Comparison of ENCODE assay signal across 13 mouse cellular contexts in genomic region chr15:18844807-18845206, GRCm38 (mm10). TPM values are rescaled to one million over a fixed set of nuclear protein-coding genes. Genes with fewer than 3 reads are reported as not detected.
A peak's percentile ranks its signal among the peaks of the same experiment; 100 is the strongest.
DNase-seq lines count a peak whose midpoint lies in the region; ATAC-seq lines count a peak whose summit lies in the region.
"Had no signal": no experiment of that assay in that cellular context is flagged by ENCODE, and none has a peak within 500 bp of the region (broad histone marks: within the 10 kb centered on the region; RNA-seq: fewer than 3 reads in every experiment).

No protein-coding gene starts in this region.

- peak; percentile 44 for DNase-seq in cerebellum, adult 9-10 months
- no peak for DNase-seq in cerebellum, adult 11 months
- DNase-seq in hindbrain, embryonic 14.5 days (ENCODE audit: low spot score) = no peak
- DNase-seq in hindbrain, embryonic 11.5 days (ENCODE audit: low spot score) = no peak
- peak; percentile 61 to 75 for DNase-seq in cerebellum, postnatal 14 days
- DNase-seq in gastrocnemius, postnatal 4 days (ENCODE audit: low spot score in 2 of 2) = no peak
- DNase-seq: adrenal gland, adult 8-10 months; layer of hippocampus, adult 9-11 months had no signal

- WGBS in hindbrain, embryonic 14.5 days = 38% methylated on average over 5 of the region's 5 CpGs
- WGBS in hindbrain, embryonic 11.5 days = 60% methylated on average over 5 of the region's 5 CpGs
- WGBS in midbrain, embryonic 15.5 days = 46% methylated on average over 5 of the region's 5 CpGs

- H3K36me3 ChIP-seq in hindbrain, embryonic 14.5 days (replicated peaks; ENCODE audit: control insufficient read depth, insufficient read depth) = no peaks in the 10 kb centered on the region
- H3K36me3 ChIP-seq in hindbrain, embryonic 11.5 days (ENCODE audit: control insufficient read depth, insufficient read depth, low read length) = no peaks in the 10 kb centered on the region
- no peaks in the 10 kb centered on the region for H3K36me3 ChIP-seq in midbrain, embryonic 15.5 days (replicated peaks)
- H3K36me3 ChIP-seq: embryonic facial prominence, embryonic 10.5 days; liver, embryonic 15.5 days; stomach, embryonic 15.5 days had no signal

- 0 out of 2 replicates have a peak overlapping the region, but pooled peaks have one; percentile 8 for H3K4me2 ChIP-seq in hindbrain, embryonic 14.5 days (replicated peaks)
- no peak overlapping the region for H3K4me2 ChIP-seq in hindbrain, embryonic 11.5 days (replicated peaks; ENCODE audit: low read depth, low read length)
- peak overlapping the region; percentile 25 for H3K4me2 ChIP-seq in midbrain, embryonic 15.5 days
- H3K4me2 ChIP-seq: liver, embryonic 15.5 days; stomach, embryonic 15.5 days had no signal

- H3K27me3 ChIP-seq in hindbrain, embryonic 14.5 days (ENCODE audit: control insufficient read depth, insufficient read depth, low read length) = no peaks in the 10 kb centered on the region
- H3K27me3 ChIP-seq in hindbrain, embryonic 11.5 days (ENCODE audit: control insufficient read depth, insufficient read depth, low read length) = no peaks in the 10 kb centered on the region
- no peaks in the 10 kb centered on the region for H3K27me3 ChIP-seq in midbrain, embryonic 15.5 days (replicated peaks)
- H3K27me3 ChIP-seq: liver, embryonic 15.5 days; stomach, embryonic 15.5 days had no signal

- H3K4me1 ChIP-seq in hindbrain, embryonic 14.5 days (replicated peaks; ENCODE audit: control insufficient read depth, insufficient read depth, low read length) = 0 out of 2 replicates have a peak, but pooled peaks cover 5% of the 10 kb centered on the region
- no peaks in the 10 kb centered on the region for H3K4me1 ChIP-seq in hindbrain, embryonic 11.5 days (replicated peaks; ENCODE audit: control insufficient read depth, insufficient read depth, low read length)
- H3K4me1 ChIP-seq in midbrain, embryonic 15.5 days = 0 out of 2 replicates have a peak, but pooled peaks cover 4% of the 10 kb centered on the region
- H3K4me1 ChIP-seq: embryonic facial prominence, embryonic 10.5 days; liver, embryonic 15.5 days; stomach, embryonic 15.5 days had no signal

- no peak overlapping the region for H3K4me3 ChIP-seq in hindbrain, embryonic 14.5 days (replicated peaks; ENCODE audit: low read length)
- H3K4me3 ChIP-seq in hindbrain, embryonic 11.5 days (ENCODE audit: low read depth, low read length) = no peak overlapping the region
- no peak overlapping the region for H3K4me3 ChIP-seq in midbrain, embryonic 15.5 days
- H3K4me3 ChIP-seq: embryonic facial prominence, embryonic 10.5 days; liver, embryonic 15.5 days; stomach, embryonic 15.5 days had no signal

- H3K27ac ChIP-seq in hindbrain, embryonic 14.5 days = peak overlapping the region; percentile 52; the same call in 1 of the 2 replicates
- H3K27ac ChIP-seq in hindbrain, embryonic 11.5 days (ENCODE audit: low read depth, low read length) = no peak overlapping the region
- H3K27ac ChIP-seq in midbrain, embryonic 15.5 days = peak overlapping the region; percentile 55
- H3K27ac ChIP-seq: embryonic facial prominence, embryonic 10.5 days; liver, embryonic 15.5 days; stomach, embryonic 15.5 days had no signal

- H3K9me3 ChIP-seq in hindbrain, embryonic 14.5 days (ENCODE audit: control insufficient read depth, low read length) = peaks cover 5% of the 10 kb centered on the region; the same call in 1 of the 2 replicates
- H3K9me3 ChIP-seq in hindbrain, embryonic 11.5 days (ENCODE audit: control insufficient read depth, low read length) = no peaks in the 10 kb centered on the region
- H3K9me3 ChIP-seq in midbrain, embryonic 15.5 days = no peaks in the 10 kb centered on the region
- H3K9me3 ChIP-seq: embryonic facial prominence, embryonic 10.5 days; liver, embryonic 15.5 days; stomach, embryonic 15.5 days had no signal

- H3K9ac ChIP-seq in hindbrain, embryonic 14.5 days = no peak overlapping the region; the same call in 1 of the 2 replicates
- no peak overlapping the region for H3K9ac ChIP-seq in hindbrain, embryonic 11.5 days (ENCODE audit: low read depth, low read length)
- no peak overlapping the region for H3K9ac ChIP-seq in midbrain, embryonic 15.5 days
- H3K9ac ChIP-seq: liver, embryonic 15.5 days; stomach, embryonic 15.5 days had no signal

- peak; percentile 24; the same call in 1 of the 2 replicates for ATAC-seq in hindbrain, embryonic 14.5 days (ENCODE audit: low FRiP score)
- ATAC-seq in hindbrain, embryonic 11.5 days (ENCODE audit: low FRiP score) = no peak
- ATAC-seq in midbrain, embryonic 15.5 days (replicated peaks) = 0 out of 2 replicates have a peak, but pooled peaks have one; percentile 24
- ATAC-seq in granulocyte monocyte progenitor cell, adult 5-6 weeks (replicated peaks; ENCODE audit: poor library complexity, severe bottlenecking) = no peak

RNA-seq across cellular contexts. Expression of gene Cdh10, which starts 26.1 kb away (rescaled TPM):
- polyA plus RNA-seq in hindbrain, embryonic 14.5 days (2014; fragmentation: Nextera tagmentation; extraction: Ambion mirVana) = 31.2 and 35.2 TPM in 2 replicates
- polyA plus RNA-seq in hindbrain, embryonic 11.5 days (2014; fragmentation: Nextera tagmentation; extraction: Ambion mirVana) = 5.5 and 6.0 TPM in 2 replicates
- polyA plus RNA-seq in midbrain, embryonic 15.5 days (2015; fragmentation: Nextera tagmentation; extraction: Ambion mirVana) = 21.5 and 23.8 TPM in 2 replicates
- total RNA-seq in granulocyte monocyte progenitor cell, adult 5-6 weeks (2014; fragmentation: Nextera tagmentation) = not detected in 2 replicates
- total RNA-seq in granulocyte monocyte progenitor cell, adult 5-6 weeks (2017) = not detected in 2 replicates
- under 1 TPM; 0.49 to 0.64 TPM for total RNA-seq in gastrocnemius, postnatal 4 days (2021)
- polyA plus RNA-seq: liver, embryonic 15.5 days had no signal

Comparison
In these comparisons a context has a peak if more than half of its experiments do, and no peak if none do; other contexts are left out.
1. DNase-seq: peak in cerebellum, adult 9-10 months (single experiment) and cerebellum, postnatal 14 days (2 of 2); none in cerebellum, adult 11 months (single experiment), hindbrain, embryonic 14.5 days (single experiment), hindbrain, embryonic 11.5 days (single experiment) and gastrocnemius, postnatal 4 days (0 of 2).
2. ATAC-seq: peak in hindbrain, embryonic 14.5 days (single experiment) and midbrain, embryonic 15.5 days (single experiment); none in hindbrain, embryonic 11.5 days (single experiment) and granulocyte monocyte progenitor cell, adult 5-6 weeks (single experiment).